Comparison of ENCODE assay signal across 7 mouse cellular contexts in the genomic region with DNA sequence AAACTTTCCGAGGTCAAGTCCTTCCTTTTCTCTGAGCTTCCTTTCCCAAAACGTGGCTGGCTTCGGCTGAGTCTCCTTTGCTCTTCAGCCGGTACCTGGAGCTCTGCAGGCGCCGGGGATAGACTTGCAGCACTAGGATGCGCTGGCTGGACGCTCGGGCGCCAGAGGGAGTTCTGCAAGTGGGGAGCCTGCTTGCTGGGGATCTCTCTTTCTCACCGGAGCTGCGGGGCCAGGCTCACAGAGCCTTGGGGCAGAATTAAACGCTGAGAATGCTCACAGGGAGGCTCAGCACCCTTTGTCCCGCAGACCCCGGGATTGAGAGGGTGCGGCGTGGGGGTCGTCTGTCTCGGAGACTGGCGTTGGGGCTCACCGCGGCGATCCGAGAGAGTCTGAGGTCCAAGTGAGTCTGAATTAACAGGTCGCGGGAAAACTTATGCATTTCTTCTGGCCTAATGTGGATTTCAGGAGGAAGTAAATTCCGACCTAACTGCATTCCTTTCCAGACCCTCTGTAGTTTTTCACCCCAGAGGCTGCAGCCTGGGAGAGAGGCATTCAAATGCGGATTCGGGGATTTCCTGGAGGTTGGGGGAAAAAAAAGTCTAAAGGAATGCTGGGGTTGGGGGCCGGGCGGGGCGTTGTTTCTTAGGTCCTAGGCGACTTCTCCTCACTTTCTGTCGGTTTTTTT. TPM values are rescaled to one million over a fixed set of nuclear protein-coding genes. Genes with fewer than 3 reads are reported as not detected.
DNase-seq lines count a peak whose midpoint lies in the region.

No protein-coding gene starts in this region.

- peak; percentile 63 for DNase-seq in adrenal gland, adult 8-10 months
- DNase-seq in embryo, embryonic 10.5 days (ENCODE audit: low spot score), result peak; percentile 75
- DNase-seq in heart, adult 8-10 months (ENCODE audit: low spot score), result peak; percentile 47
- DNase-seq in kidney, adult 9 months, result peak; percentile 63
- DNase-seq in liver, result peak; percentile 44
- peak; percentile 81 for DNase-seq in neural tube, embryonic 10.5 days (ENCODE audit: extremely low spot score, low spot score)
- peak; percentile 61 for DNase-seq in urinary bladder, adult 2 months (ENCODE audit: low spot score)

RNA-seq across cellular contexts. Expression of a gene that starts 2.0 kb away (rescaled TPM):
- total RNA-seq in adrenal gland, adult 8-10 months (2022), result 10 to 100 TPM; 49.0 to 69.7 (median 55.0) TPM
- total RNA-seq in heart, adult 8-10 months (2022), result 10 to 100 TPM; 14.4 to 18.3 (median 16.4) TPM
- polyA plus RNA-seq in urinary bladder, adult 2 months (2012; rRNA removed), result 52.0 and 53.5 TPM in 2 replicates

Comparison
In these comparisons a context has a peak if more than half of its experiments do, and no peak if none do; other contexts are left out.
1. Peak in every context shown above with its lines: DNase-seq.